Mouse (Mus musculus): ENCODE measurements around the gene Ube2c.

DNA sequence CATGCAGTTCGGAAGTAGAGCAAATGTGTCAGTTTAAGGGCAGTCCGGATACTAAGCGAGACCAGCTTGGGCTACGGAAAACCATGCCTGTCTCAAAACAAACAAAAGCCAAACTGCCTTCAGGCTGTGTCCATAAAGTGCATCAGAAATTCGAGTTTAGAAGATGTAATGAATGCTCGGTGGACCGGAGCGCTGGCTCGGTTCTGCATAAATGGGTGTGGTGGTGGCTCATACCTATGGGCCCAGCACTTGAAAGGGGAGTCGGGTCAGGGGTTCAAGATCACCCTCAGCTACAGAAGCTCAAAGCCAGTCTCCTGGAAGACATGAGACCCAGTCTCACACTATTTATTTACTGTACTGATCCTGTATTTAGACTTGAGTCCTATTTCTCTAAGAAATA, 18.1 kb downstream of the Ube2c start:
- TF ChIP-seq CTCF (IDR thresholded peaks at IDR 0.05; ENCODE audit: low read depth, low read length) (no peak), POLR2A (IDR thresholded peaks at IDR 0.05; ENCODE audit: insufficient read depth, low read length) (no peak), EP300 (IDR thresholded peaks at IDR 0.05; ENCODE audit: insufficient read depth, low read depth, low read length) (no peak)
